Mouse (Mus musculus) cortical plate, adult 2 months (tissue): ENCODE results near the gene Tnfrsf9. TPM values are rescaled to one million over a fixed set of nuclear protein-coding genes. Genes with fewer than 3 reads are reported as not detected.

Experiments used
- H3K27ac ChIP-seq: fragments of 200-500 bp; 2 replicates; pipeline ENCODE4 v1.5.1; 2012; ENCODE audit warnings: low read length, control low read depth, inconsistent platforms; ENCODE audit not compliant: insufficient read depth
- H3K4me1 ChIP-seq: fragments of 200-500 bp; 2 replicates; pipeline ENCODE4 v1.6.1; 2011; ENCODE audit warnings: low read length; ENCODE audit not compliant: control insufficient read depth, insufficient read depth
- H3K4me3 ChIP-seq: fragments of 200-500 bp; 2 replicates; pipeline ENCODE4 v1.5.1; 2011; ENCODE audit warnings: mild to moderate bottlenecking, low read length, control low read depth; ENCODE audit not compliant: insufficient read depth
- CTCF ChIP-seq: fragments of 200-500 bp; IDR thresholded peaks from 2 replicates; pipeline ENCODE4 v1.5.1; 2011; ENCODE audit warnings: mild to moderate bottlenecking, control low read depth, low read length; ENCODE audit not compliant: insufficient read depth; ENCODE audit errors: extremely low read depth
- POLR2A ChIP-seq: fragments of 200-500 bp; IDR thresholded peaks from 2 replicates; pipeline ENCODE4 v1.6.1; 2011; ENCODE audit warnings: mild to moderate bottlenecking, low read length, control low read depth; ENCODE audit not compliant: insufficient read depth; ENCODE audit errors: extremely low read depth
- polyA plus RNA-seq: library from polyadenylated mRNA; depleted of rRNA; stranded (reverse); fragments of >200 nt; gene quantifications from 2 replicates; pipeline ENCODE4 v1.2.3, GENCODE M21; 2012; rRNA removed

Tnfrsf9 gene
- polyA plus RNA-seq = 0.71 and 0.74 TPM in 2 replicates

DNA sequence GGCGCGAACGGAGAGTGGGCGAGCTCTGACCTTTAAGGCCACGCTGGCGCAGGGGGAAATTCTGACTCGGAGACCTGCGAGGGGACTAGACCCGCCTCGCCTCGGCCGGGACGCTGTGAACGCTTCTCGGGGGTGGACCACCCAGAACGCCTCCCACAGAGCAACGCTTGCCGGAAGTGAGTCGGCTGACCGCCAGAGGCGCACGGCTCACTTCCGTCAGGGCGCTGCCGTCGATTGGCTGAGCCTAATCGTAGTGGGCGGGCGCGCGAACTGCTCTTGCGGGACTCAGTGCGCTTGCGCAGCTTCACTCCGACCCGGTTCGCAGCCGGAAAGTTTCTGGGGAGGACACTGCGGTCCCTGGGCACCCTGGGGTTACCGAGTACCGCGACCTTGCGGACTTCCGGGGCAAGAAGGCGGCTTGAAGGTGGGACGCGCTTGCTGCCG, at the start of gene Tnfrsf9, which contains the start of gene Park7:
Gene Tnfrsf9 (plus strand): TSS at position 273 of the 444 bp plus-strand sequence.
Gene Park7 (minus strand): TSS at position 148 of the 444 bp plus-strand sequence.
- H3K27ac ChIP-seq = peak within 1 kb of the TSS; percentile 57
- peak; percentile 21; the same call in 1 of the 2 replicates for TF ChIP-seq CTCF
- TF ChIP-seq POLR2A = peak; percentile 87
- peaks cover 9% of the 10 kb centered on the region for H3K4me1 ChIP-seq
- peak within 1 kb of the TSS; percentile 50 for H3K4me3 ChIP-seq

- Histone ChIP-seq H3K27ac (no peak overlapping the region), H3K4me3 (no peak overlapping the region), H3K4me1 (peaks cover 5% of the 10 kb centered on the region)
- TF ChIP-seq CTCF (no peak), POLR2A (no peak)
Observed at GRCm38 (mm10) chr4:150865371-150865770, 49.0 kb upstream of the Tnfrsf9 start.

DNA sequence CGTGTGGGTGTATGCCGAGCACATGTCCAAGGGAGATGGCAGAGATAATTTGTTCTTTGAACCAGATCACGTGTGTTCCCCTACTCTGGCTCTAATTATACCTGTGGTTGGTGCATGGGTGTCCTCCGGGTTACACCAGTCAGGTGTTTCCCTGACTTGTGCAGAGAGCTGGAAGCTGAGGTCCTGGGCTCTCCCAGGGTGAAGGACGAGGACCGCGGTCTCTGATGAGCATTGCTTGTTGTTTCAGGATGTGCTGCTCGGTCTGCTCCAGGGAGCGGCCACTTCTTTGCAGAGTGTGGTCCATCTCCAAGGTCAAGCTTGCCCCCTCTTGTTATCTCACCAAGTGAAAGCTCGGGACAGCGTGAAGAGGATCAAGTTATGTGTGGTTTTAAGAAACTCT, 48.3 kb upstream of the Tnfrsf9 start:
- no peak overlapping the region for H3K27ac ChIP-seq
- no peak for TF ChIP-seq POLR2A
- TF ChIP-seq CTCF = no peak

GRCm38 (mm10) chr4:150866494-150866893, 47.9 kb upstream of the Tnfrsf9 start:
- peaks cover 7% of the 10 kb centered on the region; the same call in 1 of the 2 replicates for H3K4me1 ChIP-seq
- no peak overlapping the region for H3K4me3 ChIP-seq
- TF ChIP-seq POLR2A (no peak), CTCF (no peak)
- no peak overlapping the region for H3K27ac ChIP-seq

More for the DNA sequence above, 48.3 kb upstream of the Tnfrsf9 start:
- no peak overlapping the region for H3K4me3 ChIP-seq
- H3K4me1 ChIP-seq = peaks cover 6% of the 10 kb centered on the region

- TF ChIP-seq POLR2A (no peak), CTCF (no peak)
Observed at GRCm38 (mm10) chr4:150868161-150868560, 46.2 kb upstream of the Tnfrsf9 start.

GRCm38 (mm10) chr4:150868859-150869258, 45.5 kb upstream of the Tnfrsf9 start:
- no peak overlapping the region for H3K27ac ChIP-seq
- TF ChIP-seq POLR2A (no peak), CTCF (no peak)
- H3K4me1 ChIP-seq = peaks cover 6% of the 10 kb centered on the region; the same call in 1 of the 2 replicates
- no peak overlapping the region for H3K4me3 ChIP-seq

More at GRCm38 (mm10) chr4:150868161-150868560, 46.2 kb upstream of the Tnfrsf9 start:
- Histone ChIP-seq H3K4me3 (no peak overlapping the region), H3K4me1 (peaks cover 6% of the 10 kb centered on the region; the same call in 1 of the 2 replicates), H3K27ac (no peak overlapping the region)

DNA sequence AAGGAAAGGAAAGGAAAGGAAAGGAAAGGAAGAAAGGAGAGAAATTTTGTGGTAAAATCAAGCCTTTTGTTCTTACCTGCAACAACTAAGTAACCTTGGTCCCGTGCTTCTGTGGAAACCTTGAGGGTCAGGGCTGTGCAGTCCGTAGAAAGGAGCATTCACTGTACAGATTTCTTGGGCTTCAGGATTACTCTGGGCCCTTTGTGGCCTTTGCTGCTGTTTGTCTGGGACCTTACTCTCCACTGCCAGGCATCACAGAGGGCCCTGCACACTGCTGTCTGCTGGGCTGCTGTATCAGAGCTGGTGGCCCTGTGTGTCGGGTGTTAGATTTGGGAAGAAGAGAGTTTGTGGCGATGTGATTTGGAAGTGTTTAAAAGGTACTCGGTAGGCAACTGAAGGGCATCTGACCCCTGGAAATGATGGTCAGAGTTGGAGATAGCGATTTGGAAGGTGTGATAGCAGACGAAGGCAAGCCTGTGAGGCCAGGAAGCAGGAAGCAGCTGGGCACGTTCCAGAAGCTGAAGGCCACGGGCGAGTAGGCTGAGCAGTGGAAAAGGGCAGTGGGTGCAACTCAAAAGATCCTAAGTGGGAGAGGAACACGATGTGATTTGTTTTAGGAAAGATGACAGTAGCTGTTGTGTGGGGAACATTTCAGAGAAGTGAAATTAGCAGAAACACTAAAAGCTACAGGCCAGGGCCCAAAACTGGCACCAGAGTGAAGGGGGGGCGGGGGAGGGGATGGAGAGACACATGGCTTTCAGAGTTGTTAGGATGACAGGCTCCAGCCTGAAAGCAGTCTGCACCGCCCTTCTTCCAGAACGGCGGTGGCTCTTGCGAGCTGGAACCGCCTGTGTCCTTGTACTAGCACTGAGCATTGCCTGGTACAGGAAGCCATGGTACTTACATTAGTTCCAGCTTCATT, 44.8 kb upstream of the Tnfrsf9 start:
- TF ChIP-seq CTCF (no peak), POLR2A (no peak)
- peaks cover 6% of the 10 kb centered on the region; the same call in 1 of the 2 replicates for H3K4me1 ChIP-seq
- no peak overlapping the region; the same call in 1 of the 2 replicates for H3K27ac ChIP-seq
- no peak overlapping the region for H3K4me3 ChIP-seq

GRCm38 (mm10) chr4:150870963-150871391, 43.4 kb upstream of the Tnfrsf9 start:
- TF ChIP-seq POLR2A (no peak), CTCF (no peak)
- Histone ChIP-seq H3K4me3 (no peak overlapping the region), H3K4me1 (peaks cover 6% of the 10 kb centered on the region; the same call in 1 of the 2 replicates), H3K27ac (peak overlapping the region; percentile 39)

GRCm38 (mm10) chr4:150871392-150872138, 42.8 kb upstream of the Tnfrsf9 start:
- Histone ChIP-seq H3K4me3 (no peak overlapping the region), H3K4me1 (peaks cover 6% of the 10 kb centered on the region; the same call in 1 of the 2 replicates), H3K27ac (peak overlapping the region; percentile 39)
- no peak for TF ChIP-seq CTCF
